Mouse (Mus musculus) forebrain, embryonic 11.5 days (tissue): ENCODE measurements around the gene Dmbt1. TPM values are rescaled to one million over a fixed set of nuclear protein-coding genes. Genes with fewer than 3 reads are reported as not detected.

Experiments
- polyA plus RNA-seq: library from polyadenylated mRNA; unstranded; fragments of >200 nt; fragmentation: Nextera tagmentation; extraction: Ambion mirVana; gene quantifications from 2 replicates; pipeline ENCODE4 v1.2.1, GENCODE M21; 2014

Gene Dmbt1
- polyA plus RNA-seq, 1 experiment from 2014 or later, result not detected

Other genes starting within 250 kb of the Dmbt1 start
- 31.4 and 32.2 TPM in 2 replicates for gene Plekha1, start 166.3 kb upstream of the Dmbt1 start, polyA plus RNA-seq
- 2.7 and 4.2 TPM in 2 replicates for gene Htra1, start 95.9 kb upstream of the Dmbt1 start, polyA plus RNA-seq
- not detected in 2 replicates for gene 4933402N03Rik, start 114.3 kb downstream of the Dmbt1 start, polyA plus RNA-seq
- gene 5430419D17Rik, start 142.3 kb downstream of the Dmbt1 start, polyA plus RNA-seq, result not detected in 2 replicates